Mouse (Mus musculus) liver, adult 2 months (tissue): ENCODE measurements around the gene Mta2.

Experiments used
- CTCF ChIP-seq: fragments of 200-500 bp; IDR thresholded peaks from 2 replicates; pipeline ENCODE4 v1.5.1; 2011; ENCODE audit warnings: low read depth, low read length, control low read depth
- POLR2A ChIP-seq: fragments of 200-500 bp; IDR thresholded peaks from 2 replicates; pipeline ENCODE4 v1.6.1; 2011; ENCODE audit warnings: low read length, control low read depth; ENCODE audit not compliant: insufficient read depth; ENCODE audit errors: extremely low read depth

- TF ChIP-seq POLR2A (no peak), CTCF (no peak)
Observed at GRCm38 (mm10) chr19:8944750-8945149, 3.1 kb downstream of the Mta2 start.
